Mouse (Mus musculus): Measurements from ENCODE around the gene Steap3. TPM values are rescaled to one million over a fixed set of nuclear protein-coding genes. Genes with fewer than 3 reads are reported as not detected.
"Not testable (repeated sequence)": the region's sequence is repeated elsewhere in the genome, so short reads cannot be mapped to it uniquely, and the experiment has no call there.

Steap3 gene
- total RNA-seq (2021): 1 to 10 TPM; 7.2 to 8.9 TPM

DNA sequence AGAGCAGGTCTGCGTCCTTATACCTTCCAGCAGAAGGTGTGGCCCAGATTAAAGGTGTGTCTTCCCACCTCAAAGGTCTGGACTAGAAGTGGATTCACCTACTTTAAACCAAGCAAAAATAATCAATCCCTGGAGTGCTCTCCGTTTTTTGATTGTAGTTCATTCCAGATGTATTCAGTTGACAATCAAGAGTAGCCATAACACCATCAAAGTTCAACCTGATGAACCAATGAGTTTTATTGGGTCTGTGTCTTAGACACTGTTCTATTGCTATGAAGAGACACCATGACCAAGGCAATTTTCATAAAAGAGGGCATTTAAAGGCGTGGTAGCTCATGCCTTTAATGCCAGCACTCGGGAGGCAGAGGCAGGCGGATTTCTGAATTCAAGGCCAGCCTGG is at the start of gene Steap3:
Gene Steap3 (minus strand): TSS at position 101 of the 400 bp plus-strand sequence.
- DNase-seq (ENCODE audit: extremely low spot score in 1 of 2, low spot score in 2 of 2): no peak
- intact Hi-C loops (cut with DNase I): no loop called here

DNA sequence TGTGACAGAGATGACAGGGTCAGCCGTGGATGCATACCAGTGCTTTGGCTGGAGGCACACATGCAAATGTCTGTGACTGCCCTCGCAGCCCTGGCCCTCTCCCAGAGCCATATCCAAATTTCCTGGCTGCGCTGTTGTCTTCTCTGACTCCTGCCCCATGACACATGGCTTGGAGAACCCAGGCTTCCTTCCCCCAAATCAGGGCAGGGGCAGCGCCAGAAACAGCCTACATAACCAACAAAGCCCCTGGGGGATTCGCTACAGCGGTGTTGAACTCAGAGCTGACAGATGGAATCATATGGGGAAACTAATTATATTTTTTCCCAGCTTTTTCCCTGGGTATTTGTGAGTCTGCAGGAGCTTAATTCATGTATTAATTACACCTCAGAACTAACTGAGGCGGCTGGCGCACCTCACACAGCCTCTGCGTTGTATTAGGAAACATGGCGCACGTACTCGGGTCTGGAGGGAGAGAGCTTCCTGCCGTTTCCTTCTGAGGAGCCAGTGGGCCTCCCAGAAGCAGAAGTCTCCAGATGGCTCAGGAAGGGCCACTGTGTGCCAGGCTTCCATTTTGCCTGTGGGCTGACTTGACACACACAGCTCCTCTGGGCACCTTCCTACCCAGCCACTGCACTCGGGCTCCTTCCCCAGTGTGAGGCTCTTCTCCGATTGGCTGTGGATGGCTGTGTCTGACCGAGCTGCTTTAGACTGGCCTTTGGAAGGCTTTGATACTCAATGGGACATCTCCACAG is 48.9 kb upstream of the Steap3 start:
- intact Hi-C loops (cut with DNase I): no loop called here

DNA sequence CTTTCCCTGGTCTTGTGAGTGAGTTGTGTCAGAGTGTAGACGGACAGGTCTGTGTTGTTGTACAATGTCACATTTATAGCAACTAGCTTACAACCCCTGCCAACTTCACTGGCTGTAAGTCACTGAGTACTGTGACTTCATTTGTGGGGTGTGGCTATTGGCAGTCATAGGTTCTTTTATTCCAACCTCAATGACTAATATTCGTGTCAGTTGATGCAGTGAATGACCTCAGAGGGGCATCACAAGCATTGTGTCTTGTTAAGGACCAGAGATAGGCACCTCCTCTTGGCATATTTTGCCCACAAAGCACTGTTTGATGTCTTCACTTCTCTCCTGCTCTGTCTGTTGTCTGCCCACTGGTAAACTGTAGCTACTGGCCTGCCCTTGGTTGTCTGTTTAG is 33.3 kb upstream of the Steap3 start:
- intact Hi-C loops (cut with DNase I): no loop called here

More for the DNA sequence above, 48.9 kb upstream of the Steap3 start:
- DNase-seq (ENCODE audit: extremely low spot score in 1 of 2, low spot score in 2 of 2): no peak

GRCm38 (mm10) chr1:120296936-120297335 is 24.4 kb upstream of the Steap3 start:
- intact Hi-C loops (cut with DNase I): no loop called here
- no peak for DNase-seq (ENCODE audit: extremely low spot score in 1 of 2, low spot score in 2 of 2)

More for the DNA sequence above, 33.3 kb upstream of the Steap3 start:
- no peak for DNase-seq (ENCODE audit: extremely low spot score in 1 of 2, low spot score in 2 of 2)

DNA sequence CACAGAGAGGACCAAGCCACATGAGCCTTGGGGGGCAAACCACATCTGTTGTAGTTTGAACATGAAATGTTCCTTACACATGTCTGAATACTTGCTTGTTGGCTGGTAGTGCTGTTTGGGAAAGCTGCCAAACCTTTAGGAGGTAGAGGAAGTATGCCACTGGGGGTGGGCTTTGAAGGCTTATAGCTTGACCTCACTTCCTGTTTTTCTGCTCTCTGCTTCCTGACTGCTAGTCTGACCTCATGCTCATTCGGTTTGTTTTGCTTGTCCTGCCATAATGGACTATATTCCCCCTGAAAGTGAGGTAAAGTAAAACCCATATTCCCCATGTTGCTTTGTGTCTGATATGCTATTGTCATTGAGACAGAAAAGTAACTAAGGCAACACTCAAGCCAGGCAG is 21.3 kb upstream of the Steap3 start:
- intact Hi-C loops (cut with DNase I): no loop called here
- DNase-seq (ENCODE audit: extremely low spot score in 1 of 2, low spot score in 2 of 2): no peak

GRCm38 (mm10) chr1:120291709-120292108 is 19.2 kb upstream of the Steap3 start:
- no peak for DNase-seq (ENCODE audit: extremely low spot score in 1 of 2, low spot score in 2 of 2)
- intact Hi-C loops (cut with DNase I): no loop called here

DNA sequence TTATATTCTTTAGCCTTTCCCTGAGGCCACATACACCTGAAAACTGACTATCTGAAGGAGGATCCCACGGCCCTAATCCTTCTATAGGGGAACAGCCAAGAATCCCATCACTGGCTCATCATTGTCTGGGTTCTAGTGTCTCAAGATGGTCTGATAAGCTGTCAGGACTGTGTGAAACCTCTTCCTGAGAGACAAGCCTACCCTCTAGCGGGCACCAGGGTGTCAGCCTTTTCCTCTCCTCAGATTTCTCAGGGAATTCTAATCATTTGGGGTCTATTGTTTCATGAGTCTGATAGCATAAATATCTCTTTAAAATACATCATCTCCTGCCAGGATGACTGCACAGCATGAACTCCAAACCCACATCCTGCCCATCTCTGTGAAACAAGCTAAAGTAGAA is 17.3 kb upstream of the Steap3 start:
- intact Hi-C loops (cut with DNase I): no loop called here
- DNase-seq (ENCODE audit: extremely low spot score in 1 of 2, low spot score in 2 of 2): no peak

DNA sequence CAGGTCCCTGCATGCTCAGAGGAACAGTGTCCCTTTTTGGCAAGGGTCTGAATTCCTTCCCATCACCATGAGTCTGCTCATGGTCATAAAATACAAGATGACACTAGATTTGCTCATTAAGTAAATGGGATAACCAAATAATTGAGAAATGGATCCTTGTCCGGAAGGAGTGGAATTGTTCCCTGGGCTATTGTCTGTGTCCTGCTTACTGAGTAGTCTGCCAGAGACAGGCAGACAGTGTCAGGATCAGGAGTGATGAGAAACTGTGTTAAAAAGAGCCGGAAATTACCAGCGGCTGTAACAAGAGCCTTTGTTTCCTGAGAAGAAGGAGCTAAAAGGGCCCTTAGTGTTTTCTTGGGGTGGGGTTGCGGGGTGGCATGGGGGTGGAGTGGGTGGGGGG is 15.2 kb upstream of the Steap3 start:
- DNase-seq (ENCODE audit: extremely low spot score in 1 of 2, low spot score in 2 of 2): no peak
- intact Hi-C loops (cut with DNase I): no loop called here

- intact Hi-C loops (cut with DNase I); DNase-seq (ENCODE audit: extremely low spot score in 1 of 2, low spot score in 2 of 2): not testable (repeated sequence)
Observed at GRCm38 (mm10) chr1:120276058-120276457, 3.6 kb upstream of the Steap3 start.

DNA sequence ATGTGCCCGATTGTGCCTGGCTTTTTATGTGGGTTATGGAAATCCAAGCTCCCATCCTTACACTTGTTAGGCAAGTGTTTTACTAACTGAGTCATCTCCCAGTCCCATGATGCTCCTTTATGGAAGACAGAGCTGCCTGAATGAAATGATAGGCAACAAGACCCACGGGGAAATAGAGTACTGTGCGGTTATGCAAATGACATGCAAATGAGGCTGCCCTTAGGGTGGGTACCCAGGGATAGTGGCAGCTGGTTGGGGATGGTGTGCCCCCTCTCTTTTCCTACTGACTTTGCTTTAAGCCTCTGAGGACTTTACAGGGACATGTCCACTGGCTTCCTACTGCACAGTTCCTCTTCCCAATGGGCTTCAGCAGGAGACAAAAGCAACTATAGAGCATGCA is 2.7 kb upstream of the Steap3 start:
- intact Hi-C loops (cut with DNase I): no loop called here
- no peak for DNase-seq (ENCODE audit: extremely low spot score in 1 of 2, low spot score in 2 of 2)

GRCm38 (mm10) chr1:120270882-120271281 is 1.6 kb downstream of the Steap3 start:
- intact Hi-C loops (cut with DNase I): no loop called here
- no peak for DNase-seq (ENCODE audit: extremely low spot score in 1 of 2, low spot score in 2 of 2)

DNA sequence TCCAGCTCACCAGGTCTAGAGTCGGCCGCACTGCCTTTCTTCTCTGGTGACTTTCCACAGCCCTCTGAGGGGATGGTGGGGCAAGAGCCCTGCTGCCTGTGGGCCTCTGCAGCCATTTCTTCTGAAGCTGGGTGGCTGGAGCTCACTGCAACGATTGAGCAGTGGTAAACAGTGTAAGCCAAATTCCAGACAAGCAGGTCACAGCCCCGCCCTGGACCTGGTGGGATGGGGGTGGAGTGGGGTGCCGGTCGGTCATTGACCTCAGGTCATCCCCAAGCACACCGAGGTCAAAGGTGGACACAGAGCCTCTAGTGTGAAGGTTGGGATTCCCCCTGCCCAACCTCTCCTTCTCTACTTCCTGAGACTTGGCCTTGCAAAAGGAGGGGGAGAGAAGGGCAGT is 2.4 kb downstream of the Steap3 start:
- intact Hi-C loops (cut with DNase I): no loop called here
- no peak for DNase-seq (ENCODE audit: extremely low spot score in 1 of 2, low spot score in 2 of 2)

DNA sequence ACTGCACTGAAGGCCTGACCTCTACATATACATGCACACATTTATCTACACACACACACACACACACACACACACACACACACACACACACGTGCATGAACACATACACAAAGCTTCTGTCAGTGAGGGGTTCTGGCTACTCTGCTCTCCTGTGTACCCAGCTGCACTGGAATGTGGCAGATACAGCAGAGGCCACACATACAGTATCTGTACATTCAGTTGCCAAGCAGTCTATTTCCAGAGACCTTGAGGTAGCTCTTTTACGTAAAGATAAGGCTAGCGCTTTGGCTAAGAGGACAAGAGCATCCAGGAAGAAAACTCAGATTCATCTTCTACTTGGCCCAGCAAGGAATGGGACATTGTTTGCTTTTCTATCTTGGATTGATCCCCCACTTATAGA is 4.9 kb downstream of the Steap3 start:
- DNase-seq (ENCODE audit: extremely low spot score in 1 of 2, low spot score in 2 of 2): no peak

GRCm38 (mm10) chr1:120266460-120266859 is 6.0 kb downstream of the Steap3 start:
- DNase-seq (ENCODE audit: extremely low spot score in 1 of 2, low spot score in 2 of 2): no peak
- intact Hi-C loops (cut with DNase I): no loop called here

More for the DNA sequence above, 4.9 kb downstream of the Steap3 start:
- intact Hi-C loops (cut with DNase I): no loop called here

GRCm38 (mm10) chr1:120264861-120265686 is 7.4 kb downstream of the Steap3 start:
- intact Hi-C loops (cut with DNase I): no loop called here

GRCm38 (mm10) chr1:120263226-120263625 is 9.3 kb downstream of the Steap3 start:
- DNase-seq (ENCODE audit: extremely low spot score in 1 of 2, low spot score in 2 of 2): no peak
- intact Hi-C loops (cut with DNase I): no loop called here

More at GRCm38 (mm10) chr1:120264861-120265686, 7.4 kb downstream of the Steap3 start:
- peak; percentile 69 to 93 for DNase-seq (ENCODE audit: extremely low spot score in 1 of 2, low spot score in 2 of 2)

DNA sequence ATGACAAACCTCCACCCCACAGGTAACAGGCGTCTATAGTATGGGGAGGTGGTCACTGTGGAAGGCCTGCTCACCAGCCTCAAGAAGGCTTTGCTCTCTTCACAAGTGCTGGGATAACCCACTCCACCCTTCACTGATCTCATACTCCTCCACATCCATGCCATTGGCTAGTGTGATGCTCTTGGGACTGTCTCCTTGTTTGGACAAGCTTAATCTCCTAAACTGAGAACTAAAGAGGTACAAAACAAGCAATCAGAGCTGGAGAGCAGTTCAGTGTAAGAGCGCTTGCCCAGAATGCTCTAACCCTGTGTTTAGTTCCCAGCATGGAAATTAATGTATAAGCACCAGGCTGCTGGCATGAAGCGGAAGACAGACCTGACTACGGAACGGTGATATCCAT is 11.3 kb downstream of the Steap3 start:
- intact Hi-C loops (cut with DNase I): no loop called here

GRCm38 (mm10) chr1:120259249-120259648 is 13.3 kb downstream of the Steap3 start:
- DNase-seq (ENCODE audit: extremely low spot score in 1 of 2, low spot score in 2 of 2): no peak
- intact Hi-C loops (cut with DNase I): no loop called here

More for the DNA sequence above, 11.3 kb downstream of the Steap3 start:
- DNase-seq (ENCODE audit: extremely low spot score in 1 of 2, low spot score in 2 of 2): no peak

- intact Hi-C loops (cut with DNase I): no loop called here
- DNase-seq (ENCODE audit: extremely low spot score in 1 of 2, low spot score in 2 of 2): no peak
Observed at GRCm38 (mm10) chr1:120258744-120259143, 13.8 kb downstream of the Steap3 start.

GRCm38 (mm10) chr1:120258245-120258644 is 14.3 kb downstream of the Steap3 start:
- intact Hi-C loops (cut with DNase I): no loop called here
- DNase-seq (ENCODE audit: extremely low spot score in 1 of 2, low spot score in 2 of 2): no peak
